Mouse (Mus musculus) right cerebral cortex, postnatal 4 days (tissue): ENCODE measurements around the gene 4930558K02Rik.
A peak's percentile ranks its signal among the peaks of the same experiment; 100 is the strongest.

Experiments used
- DNase-seq: peaks from one replicate; pipeline ENCODE4 v3.0.0-alpha.2; 2022

The 4930558K02Rik gene

DNA sequence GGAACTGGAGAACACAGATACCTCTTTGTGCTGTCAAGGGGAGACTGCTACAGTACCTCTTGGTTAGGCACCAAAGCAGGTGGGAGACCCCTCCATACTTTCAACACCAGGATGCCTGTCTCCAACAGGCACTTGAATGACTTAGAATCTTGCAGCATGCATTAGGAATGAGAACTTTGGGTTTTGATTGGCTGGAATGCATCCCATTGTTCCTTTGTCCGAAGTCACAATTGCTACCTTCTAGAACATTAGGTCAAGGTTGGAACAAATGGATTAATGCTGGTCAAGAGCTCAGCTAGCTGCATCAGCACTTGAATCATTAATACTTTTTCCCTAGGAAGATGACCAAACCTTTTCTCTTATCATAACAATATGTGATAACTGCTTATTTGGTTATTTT is at the start of gene 4930558K02Rik:
4930558K02Rik (minus strand) TSS at position 101 of the 400 bp plus-strand sequence.
- DNase-seq = no peak

DNA sequence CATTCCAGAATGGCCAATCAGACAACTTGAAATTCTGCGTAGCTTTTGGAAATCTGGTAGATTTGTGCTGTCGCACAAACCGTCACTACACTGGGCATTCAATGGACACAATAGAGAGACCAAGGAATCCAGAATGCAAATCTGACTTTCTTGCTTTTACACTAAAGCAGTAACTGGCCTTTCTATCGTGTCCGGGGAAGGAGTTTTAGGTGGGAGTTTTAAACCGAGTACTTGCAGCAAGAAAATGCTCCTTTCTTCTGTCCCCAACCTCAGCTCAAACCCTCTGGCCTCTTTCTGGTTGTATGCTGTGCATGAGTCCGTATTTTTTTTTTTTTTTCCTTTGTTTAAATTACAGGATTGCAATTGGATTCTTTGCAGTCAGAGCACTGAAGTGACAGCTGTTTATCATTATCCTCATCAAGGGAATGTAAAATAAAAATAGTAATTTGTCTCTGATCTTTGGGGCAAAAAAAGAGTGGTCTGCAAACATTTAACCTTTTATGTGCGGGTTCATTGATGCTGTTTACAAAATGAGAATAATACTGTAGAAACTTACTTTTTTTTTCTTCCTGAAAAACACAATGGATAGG is 44.3 kb upstream of the 4930558K02Rik start:
- DNase-seq = no peak

DNA sequence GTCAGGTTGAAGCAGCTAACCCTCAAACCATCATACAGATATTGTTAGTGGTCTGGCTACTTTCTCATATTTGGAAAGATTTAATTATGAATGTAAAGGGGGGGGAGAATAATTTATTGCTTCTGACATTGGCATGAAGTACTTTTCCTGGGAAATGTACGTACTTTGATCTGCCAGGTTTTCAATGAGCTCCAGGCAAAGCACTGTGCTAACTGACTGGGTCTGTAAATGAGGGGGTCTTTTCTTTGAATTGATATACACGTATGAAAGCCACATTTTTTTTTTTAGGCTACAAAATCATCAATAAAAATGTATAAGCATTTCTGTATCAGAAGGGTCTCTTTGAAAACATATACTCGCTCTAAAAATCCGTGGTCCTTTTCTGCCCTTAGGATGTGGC is 41.3 kb upstream of the 4930558K02Rik start:
- DNase-seq = no peak

DNA sequence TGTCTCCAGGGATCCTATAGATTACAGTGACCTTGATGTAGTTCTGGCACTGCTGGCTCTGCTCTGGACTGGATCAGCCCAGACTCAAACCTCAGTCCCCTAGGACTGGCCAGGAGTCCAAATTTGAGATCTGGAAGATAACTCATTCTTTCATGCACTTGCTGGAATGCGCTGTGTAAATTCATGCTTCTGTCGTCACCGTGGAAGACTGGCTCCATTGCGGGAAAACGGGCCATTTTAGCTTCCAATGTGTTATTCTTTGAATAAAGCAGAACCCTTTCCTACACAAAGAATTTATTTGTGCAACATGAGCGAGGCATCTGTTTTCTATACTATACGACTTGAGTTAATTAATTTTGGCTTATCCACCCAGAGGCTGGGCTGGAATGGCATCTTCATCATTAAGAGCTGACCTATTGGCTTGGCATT is 40.9 kb upstream of the 4930558K02Rik start:
- no peak for DNase-seq

DNA sequence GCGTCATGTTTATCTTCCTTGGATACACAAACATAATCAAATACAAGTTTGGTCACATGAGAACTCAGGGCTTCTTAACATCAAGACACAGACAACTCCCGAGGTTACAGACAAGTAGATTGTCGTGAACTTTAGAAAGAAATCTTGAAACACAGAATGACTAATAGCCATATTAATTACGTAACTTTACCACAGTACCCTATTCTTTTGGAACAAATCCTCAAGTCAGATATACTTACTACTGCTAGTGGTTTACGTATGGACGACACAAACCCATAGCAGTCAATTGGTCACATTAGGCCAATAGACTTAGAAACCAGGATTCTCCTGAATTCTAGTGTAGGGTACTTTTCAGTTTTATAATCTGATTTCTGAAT is 39.2 kb upstream of the 4930558K02Rik start:
- DNase-seq = no peak

DNA sequence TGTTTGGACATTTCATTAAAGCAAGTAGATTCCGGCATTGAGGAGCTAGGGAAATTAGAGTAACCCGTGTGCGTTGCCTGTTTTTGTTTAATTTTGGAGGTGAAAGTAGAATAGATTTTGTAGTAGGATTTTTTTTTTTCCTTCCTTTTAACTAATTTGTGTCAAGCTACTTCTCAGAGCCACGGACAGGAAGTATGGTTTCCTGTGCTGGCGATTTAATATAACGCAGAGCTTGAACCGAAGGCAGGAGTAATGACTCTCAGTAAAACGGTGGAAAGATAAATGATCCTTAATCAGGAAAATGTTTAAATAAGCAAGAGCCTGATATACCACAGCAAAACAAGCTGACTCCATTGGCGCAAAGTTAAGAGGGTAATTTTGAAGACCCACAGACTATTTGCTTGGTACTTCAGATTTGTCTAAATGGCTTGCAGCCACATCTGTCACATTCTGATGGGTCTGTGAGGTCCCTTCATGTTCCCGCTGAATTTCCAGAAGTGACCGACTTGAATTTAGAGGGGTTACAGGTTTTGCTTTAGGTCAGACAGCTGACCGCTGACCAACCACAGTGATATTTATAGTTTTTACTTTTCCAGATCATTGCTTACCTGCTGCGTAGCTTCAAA is 38.7 kb upstream of the 4930558K02Rik start:
- no peak for DNase-seq

DNA sequence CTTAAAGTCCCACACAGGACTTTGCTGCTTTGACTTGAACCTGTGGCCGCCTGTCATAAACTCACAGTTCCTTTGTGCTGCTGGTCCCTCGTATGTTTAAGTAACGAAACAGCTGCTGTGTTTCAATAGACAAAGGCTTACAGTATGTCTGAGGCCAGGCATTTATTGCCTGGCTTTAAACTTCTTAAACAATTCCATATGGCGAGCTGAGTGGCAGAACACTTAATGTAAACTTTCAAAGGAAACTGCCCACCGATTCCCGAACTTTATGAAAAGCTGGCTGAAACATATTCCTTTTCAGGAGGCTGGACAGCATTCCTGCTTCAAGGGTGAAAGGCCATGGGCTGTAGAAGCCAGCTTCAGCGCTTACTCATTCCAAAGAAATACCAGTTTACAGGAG is 37.5 kb upstream of the 4930558K02Rik start:
- no peak for DNase-seq

DNA sequence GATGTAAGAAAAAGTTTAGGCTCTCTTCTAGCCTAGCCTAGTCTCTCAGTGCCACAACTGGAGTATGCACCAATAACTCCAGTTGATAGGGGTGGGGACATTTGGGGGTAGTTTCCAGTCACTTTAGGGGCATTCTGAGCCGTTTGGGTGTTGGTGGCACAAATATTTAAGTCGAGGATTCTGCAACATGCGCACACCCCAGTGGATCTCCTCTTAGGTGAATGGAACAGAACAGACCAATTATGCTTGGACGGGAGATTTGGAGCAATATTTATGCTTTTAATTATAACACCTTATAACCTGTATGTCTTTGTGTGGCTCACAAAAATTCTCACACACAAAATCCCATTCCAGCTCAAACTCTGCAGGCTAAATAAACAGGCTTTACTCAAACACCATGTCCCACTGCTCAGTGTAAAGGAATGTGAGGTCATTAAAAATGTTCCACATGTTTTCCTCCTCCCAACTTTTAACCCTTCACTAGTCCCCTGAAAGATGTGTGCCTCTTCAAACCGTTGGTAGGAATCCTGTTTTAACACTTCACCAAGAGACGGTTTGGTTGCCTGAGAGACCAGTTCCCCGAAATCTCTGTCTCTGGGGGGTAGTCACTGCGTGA is 35.9 kb upstream of the 4930558K02Rik start:
- no peak for DNase-seq

DNA sequence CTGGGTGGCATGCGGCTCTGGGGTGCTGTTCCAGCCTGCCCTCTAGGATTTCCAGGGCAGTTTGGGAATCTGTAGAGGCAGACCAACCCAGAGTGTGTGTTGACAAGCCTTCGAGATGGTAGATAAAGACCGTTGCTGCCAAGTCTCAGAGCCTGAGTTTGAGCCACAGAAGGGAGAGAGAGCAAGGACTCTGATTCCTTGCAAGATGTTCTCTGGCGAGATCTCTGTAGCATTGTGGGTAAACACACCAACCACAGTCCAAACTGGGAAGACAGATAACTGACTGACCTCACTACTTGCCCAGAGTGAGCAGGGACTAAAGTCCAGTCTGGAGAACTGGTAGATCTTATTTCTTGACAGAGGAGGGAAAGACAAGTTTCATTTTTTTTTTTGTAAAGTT is 34.1 kb upstream of the 4930558K02Rik start:
- DNase-seq = no peak

DNA sequence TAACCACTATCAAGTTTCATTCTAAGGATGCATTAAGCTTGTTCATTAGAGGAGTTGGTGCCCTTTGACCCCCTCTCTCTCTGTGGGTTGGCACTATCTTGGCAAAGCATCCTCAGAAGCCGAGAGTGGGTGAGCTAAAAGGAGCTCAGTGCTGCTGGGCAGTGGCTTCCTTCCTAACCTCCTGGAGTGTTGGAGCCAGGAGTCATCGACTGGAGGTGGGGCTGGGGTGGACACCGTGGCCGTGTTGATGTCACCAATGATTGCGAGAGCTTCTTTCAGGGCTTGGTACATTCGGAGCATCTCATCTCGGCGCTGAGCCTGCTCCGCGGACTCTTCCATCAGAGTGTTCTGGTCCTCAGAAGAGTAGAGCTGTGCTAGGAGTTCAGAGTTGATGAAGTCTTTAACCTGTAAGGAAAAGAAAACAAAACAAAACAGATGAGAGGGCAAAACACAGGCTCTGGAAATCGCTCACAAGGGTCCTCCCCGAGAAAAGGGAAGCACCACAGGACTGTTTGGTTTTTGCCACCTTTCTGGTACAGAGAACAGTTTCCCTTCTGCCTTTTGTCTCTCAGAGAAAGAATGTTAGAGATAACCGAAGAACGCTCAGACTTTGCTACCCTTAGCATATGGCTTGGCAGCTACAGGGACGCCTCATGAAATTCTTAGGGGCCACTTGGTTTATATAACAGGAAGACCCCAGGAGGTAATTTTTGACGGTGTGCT is 32.2 kb upstream of the 4930558K02Rik start:
- no peak for DNase-seq

DNA sequence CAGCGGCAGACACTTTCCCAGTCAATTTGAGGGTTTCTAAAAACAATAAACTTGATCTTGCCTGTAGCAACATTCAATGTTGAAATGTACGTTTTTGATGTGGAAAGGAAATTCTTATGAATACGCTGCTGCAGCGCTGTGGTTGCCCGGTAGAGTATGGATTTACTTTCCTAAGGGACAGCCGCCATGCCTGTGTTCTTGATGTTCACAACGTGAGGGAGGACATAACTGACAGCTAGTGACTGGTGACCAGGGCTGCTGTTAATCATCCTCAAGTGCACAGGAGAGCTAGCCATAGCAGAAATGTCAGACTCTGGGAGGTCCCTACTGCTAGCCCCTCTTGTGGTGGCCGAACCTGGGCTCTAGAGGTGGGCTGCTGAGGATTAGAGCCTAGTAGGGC is 29.6 kb upstream of the 4930558K02Rik start:
- DNase-seq = no peak

DNA sequence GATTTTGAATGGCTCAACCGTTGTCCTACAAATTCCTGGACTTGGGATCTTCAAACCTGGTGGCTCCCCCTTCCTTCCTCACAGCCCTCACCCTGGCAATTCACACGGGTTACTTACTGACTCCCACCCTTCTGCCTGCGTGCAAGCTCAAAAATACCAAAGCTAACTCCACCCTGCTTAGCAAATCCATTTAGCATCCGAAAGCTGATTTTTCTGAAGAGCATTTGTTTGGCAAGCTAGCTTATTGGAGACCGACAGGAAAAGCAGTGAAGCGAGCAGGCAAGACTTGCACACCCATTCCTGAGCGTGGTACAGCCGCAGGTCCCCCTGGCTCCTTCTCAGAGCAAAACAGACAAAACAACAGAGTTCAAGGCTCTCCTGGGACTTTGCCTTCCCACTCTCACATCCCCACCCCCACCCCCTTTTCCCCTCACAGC is 29.2 kb upstream of the 4930558K02Rik start:
- DNase-seq = no peak

DNA sequence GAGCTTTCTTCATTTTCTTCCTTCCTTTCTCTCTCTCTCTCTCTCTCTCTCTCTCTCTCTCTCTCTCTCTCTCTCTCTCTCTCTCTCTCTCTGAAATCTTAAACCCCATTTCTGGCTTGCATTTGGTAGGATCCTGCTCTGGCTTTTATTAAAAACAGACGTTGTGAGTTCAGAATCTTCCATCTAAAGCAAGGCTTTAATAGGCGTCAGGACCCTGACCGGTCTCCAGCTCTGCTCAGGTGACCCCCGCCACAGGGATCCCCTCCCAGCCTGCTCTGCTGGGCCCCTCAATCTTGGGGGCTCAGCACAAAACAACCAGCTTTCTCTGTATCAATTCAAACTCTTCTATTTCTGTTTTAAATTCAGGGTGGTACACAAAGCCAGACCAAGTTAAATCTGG is 28.8 kb upstream of the 4930558K02Rik start:
- DNase-seq = no peak

DNA sequence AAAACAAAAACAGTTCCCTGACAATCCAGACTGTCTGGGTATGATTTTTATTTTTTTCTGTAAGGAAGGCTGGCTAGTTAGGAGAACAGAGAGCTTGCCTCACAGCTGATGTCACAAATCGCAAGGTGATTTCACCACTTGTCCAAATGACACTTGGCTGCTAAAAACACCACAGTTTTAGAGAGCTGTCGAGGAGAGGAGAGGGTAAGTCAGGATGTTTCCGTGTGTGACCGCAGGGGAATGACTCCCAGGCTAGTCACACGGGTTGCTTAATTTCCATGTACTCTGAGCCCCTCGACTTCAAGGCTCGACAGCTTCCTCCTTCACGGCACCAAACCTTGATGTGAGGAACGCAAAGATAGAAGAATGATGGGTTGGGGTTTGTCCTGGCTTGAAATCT is 26.7 kb upstream of the 4930558K02Rik start:
- no peak for DNase-seq

DNA sequence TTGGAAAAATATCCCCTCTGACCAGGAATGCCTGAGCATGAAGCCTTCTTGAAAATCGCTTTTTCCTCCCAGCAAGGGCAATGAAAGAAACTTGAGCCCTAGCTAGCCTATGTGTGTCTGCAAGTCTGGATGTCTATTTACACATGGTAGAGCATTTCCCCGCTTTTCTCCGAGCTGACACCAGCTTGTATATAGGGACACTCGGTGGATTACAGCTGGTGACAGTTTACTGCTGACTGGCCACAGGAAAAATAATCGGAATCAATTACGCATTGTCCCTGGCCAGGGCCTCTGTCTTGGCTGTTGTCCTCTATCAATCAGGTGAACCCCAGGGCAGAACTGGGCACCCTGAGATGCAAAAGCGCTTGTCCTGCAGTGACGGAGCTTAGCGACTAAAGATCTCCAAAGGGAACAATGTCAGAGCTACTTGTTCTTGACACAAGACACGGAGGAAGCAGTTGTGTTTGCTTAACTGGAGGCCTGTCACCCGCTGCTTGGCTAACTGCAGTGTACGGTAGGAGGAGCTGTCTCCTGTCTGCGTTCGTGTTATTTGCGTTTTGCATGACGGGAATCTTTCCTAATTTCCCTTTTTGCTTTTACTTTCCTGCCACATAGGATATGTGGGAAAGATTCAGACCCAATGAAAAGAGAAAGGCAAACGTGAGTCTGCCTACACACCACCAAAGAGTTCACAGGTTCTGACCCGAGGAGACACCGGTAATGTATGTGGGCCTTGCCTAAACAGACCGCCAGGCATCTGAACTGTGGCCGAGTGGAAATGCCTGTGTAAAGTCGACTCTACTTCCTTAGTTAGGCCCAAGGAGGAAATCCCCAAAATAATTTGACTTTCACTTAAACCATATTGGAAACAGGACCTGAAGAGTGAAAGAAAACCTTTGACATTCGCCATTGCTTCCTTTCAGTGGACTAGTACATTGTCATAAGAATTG is 25.7 kb upstream of the 4930558K02Rik start:
- DNase-seq = no peak

DNA sequence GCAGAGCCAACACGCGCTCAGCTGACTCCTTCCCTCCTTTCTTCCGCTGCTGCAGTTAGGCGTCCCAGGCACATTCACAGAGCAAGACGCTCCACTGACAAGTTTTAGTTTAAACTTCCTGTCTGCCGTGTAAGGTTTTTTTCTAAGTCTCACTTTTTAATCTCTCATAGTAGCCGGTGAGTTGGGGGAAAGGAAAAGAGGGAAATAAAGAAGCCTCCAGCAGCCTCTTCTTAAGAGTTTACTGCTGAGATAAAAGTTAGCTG is 25.0 kb upstream of the 4930558K02Rik start:
- DNase-seq = no peak

DNA sequence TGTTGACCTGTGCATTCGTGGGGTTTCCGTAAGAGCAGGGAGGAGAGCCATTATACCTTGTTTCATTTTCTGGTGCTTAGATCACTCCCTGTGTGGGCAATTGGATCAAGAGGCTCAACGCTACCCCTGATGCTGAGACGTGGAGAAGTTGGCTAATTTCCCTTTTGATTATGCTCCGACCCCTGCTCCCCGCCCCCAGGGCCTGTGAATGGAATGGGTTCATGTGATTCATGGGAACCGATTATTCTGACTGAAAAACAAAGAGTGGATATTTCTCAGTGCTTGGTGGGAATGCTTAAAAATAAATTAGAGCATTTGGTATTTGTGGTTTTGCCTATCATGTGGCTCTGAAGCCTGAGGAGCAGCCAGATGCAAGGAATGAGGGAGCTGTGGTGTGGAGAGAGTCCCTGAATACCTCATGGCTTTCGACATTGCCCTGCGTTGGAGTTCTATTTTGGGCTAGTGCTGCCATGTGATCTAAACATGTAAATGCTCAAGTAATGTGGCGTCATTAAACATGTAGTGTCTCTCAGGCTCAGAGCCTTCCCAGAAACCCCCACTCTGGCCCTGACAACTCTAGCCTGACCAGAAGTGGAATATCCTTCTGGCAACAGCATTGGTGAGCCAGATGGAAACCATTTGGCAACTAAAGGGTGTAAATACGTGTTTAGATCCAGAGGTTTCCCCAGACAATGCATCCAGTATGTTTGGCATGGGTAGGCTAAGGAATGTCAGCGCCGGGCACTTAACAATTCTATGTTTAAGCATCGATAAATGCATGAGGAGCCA is 24.5 kb upstream of the 4930558K02Rik start:
- DNase-seq = no peak

DNA sequence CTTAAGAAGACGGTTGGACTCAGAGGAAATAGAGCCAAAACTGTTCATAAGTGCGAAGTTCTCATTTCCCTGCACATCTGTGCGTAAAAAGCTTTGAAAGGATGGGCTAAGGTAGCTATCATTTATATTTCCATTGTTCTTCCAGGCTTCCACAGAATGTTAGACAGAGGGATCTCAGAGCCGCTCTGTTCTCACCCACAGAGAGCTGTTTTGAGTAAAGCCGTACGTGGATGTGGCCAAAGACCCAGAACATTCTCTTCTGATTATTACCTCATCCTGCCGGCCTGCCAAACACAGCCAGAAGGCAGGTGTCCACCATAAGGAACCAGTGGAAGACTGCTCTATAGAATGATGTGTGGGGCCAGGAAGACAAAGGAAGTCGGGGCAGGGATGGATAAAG is 21.9 kb upstream of the 4930558K02Rik start:
- no peak for DNase-seq

DNA sequence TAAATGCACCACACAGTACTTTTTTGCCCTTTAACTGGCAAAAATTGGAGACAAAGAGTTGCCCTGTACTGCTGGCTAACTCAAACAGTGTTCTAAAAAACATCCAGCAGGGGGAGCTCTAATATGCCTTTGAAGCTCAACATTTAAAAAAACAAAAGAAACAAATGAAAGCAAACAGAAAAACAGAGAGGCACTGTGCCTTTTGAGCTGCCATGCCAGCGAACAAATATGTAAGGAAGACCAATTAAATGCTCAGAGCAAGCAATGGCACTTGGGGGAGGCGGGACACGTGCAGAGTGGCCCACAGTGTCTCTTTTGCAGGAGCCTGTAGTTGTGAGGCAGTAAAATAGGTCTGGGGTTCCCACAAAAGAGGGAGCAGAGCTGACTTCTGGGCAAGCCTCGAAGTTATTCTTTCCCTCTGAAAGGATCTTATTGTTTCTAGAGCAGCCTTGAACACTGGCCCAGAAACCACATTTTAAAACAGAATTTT is 20.5 kb upstream of the 4930558K02Rik start:
- peak; percentile 44 for DNase-seq

DNA sequence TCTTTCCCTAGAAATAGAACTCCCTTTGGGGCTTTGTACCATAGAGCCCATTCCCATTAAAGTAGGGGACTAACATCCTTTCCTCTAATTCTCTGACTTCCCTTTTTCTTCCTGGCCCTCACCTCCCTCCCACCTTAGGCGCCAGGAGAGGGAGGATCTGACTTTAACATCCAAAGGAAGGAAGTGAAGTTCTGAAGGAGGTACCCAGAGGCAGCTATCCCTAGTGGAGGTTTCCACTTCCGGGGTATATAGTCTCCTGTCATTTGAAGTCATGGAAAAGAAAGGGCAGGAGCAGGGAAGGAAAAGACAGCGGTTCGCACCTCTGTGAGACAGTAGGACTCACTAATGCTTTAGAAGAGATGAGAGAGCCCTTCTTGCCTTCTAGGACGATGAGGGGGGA is 19.9 kb upstream of the 4930558K02Rik start:
- DNase-seq = no peak

DNA sequence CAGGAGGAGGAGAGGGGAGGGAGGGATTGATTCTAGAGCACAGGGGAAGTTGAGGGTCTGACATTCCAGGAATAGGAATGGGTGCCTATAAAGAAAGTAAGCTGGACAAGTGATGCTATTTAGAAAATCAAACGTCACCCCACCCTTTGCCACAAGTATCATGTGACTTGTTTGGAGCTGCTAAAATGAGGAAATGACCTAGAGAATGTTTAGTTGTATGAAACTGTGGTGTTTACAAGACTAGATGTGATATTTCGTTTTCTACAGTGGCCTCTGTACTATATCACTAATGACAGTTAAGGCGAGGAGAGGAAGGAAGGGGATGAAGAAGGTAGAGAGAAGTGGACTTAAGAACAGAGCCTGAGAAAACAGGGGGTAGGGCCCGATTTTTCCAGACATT is 19.3 kb upstream of the 4930558K02Rik start:
- DNase-seq = no peak

DNA sequence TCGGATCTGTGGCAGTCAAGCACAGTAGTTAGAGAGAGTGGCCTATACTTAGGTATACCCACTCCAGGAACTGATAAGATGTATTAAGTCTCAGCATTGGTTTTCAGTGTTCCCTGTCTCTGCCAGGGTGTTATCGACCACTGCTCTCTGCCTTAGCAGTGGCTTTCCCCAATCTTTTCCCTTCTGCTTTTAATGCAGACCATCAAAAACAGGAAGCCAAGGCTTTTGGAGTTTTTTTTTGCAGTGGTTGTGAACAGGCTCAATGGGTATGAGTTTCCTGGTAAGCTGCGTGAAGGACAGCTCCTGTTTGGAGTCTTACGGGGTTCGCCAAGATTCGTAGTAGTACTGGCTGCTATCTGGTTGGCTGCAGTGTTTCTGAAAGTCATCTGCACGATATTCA is 13.0 kb upstream of the 4930558K02Rik start:
- DNase-seq = no peak
